Mouse (Mus musculus) erythroblast, embryonic 14.5 days (primary cell): ENCODE results near the gene Zfp746.

ENCODE experiments used
- GATA1 ChIP-seq: IDR thresholded peaks from 2 replicates; pipeline ENCODE4 v1.6.1; 2012; ENCODE audit warnings: low read length, inconsistent platforms, mixed read lengths
- TAL1 ChIP-seq: IDR thresholded peaks from 3 replicates; pipeline ENCODE4 v1.6.1; 2012; ENCODE audit warnings: low read length, inconsistent platforms, mixed read lengths

DNA sequence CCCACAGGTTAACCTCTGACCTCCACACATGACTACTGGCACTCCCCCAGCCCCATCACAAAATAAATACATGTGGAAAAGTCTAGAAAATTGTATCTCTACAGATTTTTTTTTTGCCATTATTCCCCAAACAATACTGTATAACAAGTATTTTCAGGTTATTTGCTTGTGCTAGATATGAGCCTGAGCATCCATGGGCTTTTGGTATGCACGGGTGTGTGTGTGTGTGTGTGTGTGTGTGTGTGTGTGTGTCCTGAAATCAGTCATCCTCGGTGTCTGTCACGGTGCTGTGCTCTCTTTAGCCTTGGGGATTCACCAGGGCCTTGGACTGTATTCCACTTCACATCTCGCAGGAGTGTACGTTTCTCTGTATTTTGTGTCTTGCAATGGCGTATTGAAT, 34.3 kb downstream of the Zfp746 start:
- no peak for TF ChIP-seq TAL1
- TF ChIP-seq GATA1: no peak
